In genomic region chr16:45796815-45797214, GRCm38 (mm10) we compare ENCODE assay signal across 10 mouse cellular contexts. TPM values are rescaled to one million over a fixed set of nuclear protein-coding genes. Genes with fewer than 3 reads are reported as not detected.
DNase-seq lines count a peak whose midpoint lies in the region; ATAC-seq and TF ChIP-seq lines count a peak whose summit lies in the region.
"Had no signal": no experiment of that assay in that cellular context is flagged by ENCODE, and none has a peak within 500 bp of the region (broad histone marks: within the 10 kb centered on the region; RNA-seq: fewer than 3 reads in every experiment).

No protein-coding gene starts in this region.

- DNase-seq in hindbrain, postnatal 0 days (ENCODE audit: low spot score) = peak; percentile 61
- DNase-seq in hindbrain, embryonic 11.5 days (ENCODE audit: low spot score) = no peak
- peak; percentile 23 for DNase-seq in embryo, embryonic 11 days
- DNase-seq in gastrocnemius, postnatal 10 days = peak; percentile 62
- DNase-seq in adrenal gland, adult 8-10 months = no peak
- no peak for DNase-seq in urinary bladder, postnatal 36 days (ENCODE audit: low spot score in 2 of 2)
- DNase-seq in cerebellum, adult 2 months = no peak
- DNase-seq: cerebellum, adult 11 months had no signal

- no peaks in the 10 kb centered on the region for H3K36me3 ChIP-seq in hindbrain, postnatal 0 days (ENCODE audit: insufficient read depth, low read length)
- peaks cover 2% of the 10 kb centered on the region; the same call in 1 of the 2 replicates for H3K36me3 ChIP-seq in hindbrain, embryonic 11.5 days (ENCODE audit: control insufficient read depth, insufficient read depth, low read length)
- H3K36me3 ChIP-seq in kidney, embryonic 15.5 days = peaks cover 91% of the 10 kb centered on the region

- TF ChIP-seq CTCF in hindbrain, postnatal 0 days (IDR thresholded peaks at IDR 0.05; ENCODE audit: low read depth) = no peak
- no peak for TF ChIP-seq CTCF in cerebellum, adult 2 months (IDR thresholded peaks at IDR 0.05; ENCODE audit: borderline replicate concordance, insufficient read depth, low read depth, low read length)

- no peak overlapping the region for H3K4me2 ChIP-seq in hindbrain, postnatal 0 days (ENCODE audit: low read depth, low read length)
- no peak overlapping the region for H3K4me2 ChIP-seq in hindbrain, embryonic 11.5 days (replicated peaks; ENCODE audit: low read depth, low read length)
- H3K4me2 ChIP-seq in kidney, embryonic 15.5 days = no peak overlapping the region

- TF ChIP-seq POLR2A in cerebellum, adult 2 months (IDR thresholded peaks at IDR 0.05; ENCODE audit: borderline replicate concordance, insufficient read depth, low read length) = no peak

- no peaks in the 10 kb centered on the region for H3K4me1 ChIP-seq in hindbrain, postnatal 0 days (ENCODE audit: insufficient read depth, low read length)
- H3K4me1 ChIP-seq in hindbrain, embryonic 11.5 days (replicated peaks; ENCODE audit: control insufficient read depth, insufficient read depth, low read length) = no peaks in the 10 kb centered on the region
- 0 out of 2 replicates have a peak, but pooled peaks cover 8% of the 10 kb centered on the region for H3K4me1 ChIP-seq in kidney, embryonic 15.5 days
- H3K4me1 ChIP-seq in cerebellum, adult 2 months (ENCODE audit: control insufficient read depth, insufficient read depth, low read length) = no peaks in the 10 kb centered on the region

- no peaks in the 10 kb centered on the region for H3K9me3 ChIP-seq in hindbrain, postnatal 0 days (ENCODE audit: low read length)
- H3K9me3 ChIP-seq in hindbrain, embryonic 11.5 days (ENCODE audit: control insufficient read depth, low read length) = no peaks in the 10 kb centered on the region
- no peaks in the 10 kb centered on the region for H3K9me3 ChIP-seq in kidney, embryonic 15.5 days (replicated peaks)

- H3K9ac ChIP-seq in hindbrain, postnatal 0 days (replicated peaks; ENCODE audit: low read length) = no peak overlapping the region
- no peak overlapping the region for H3K9ac ChIP-seq in hindbrain, embryonic 11.5 days (ENCODE audit: low read depth, low read length)
- no peak overlapping the region for H3K9ac ChIP-seq in kidney, embryonic 15.5 days

- no peaks in the 10 kb centered on the region for H3K27me3 ChIP-seq in hindbrain, postnatal 0 days (ENCODE audit: insufficient read depth, low read length)
- no peaks in the 10 kb centered on the region for H3K27me3 ChIP-seq in hindbrain, embryonic 11.5 days (ENCODE audit: control insufficient read depth, insufficient read depth, low read length)
- no peaks in the 10 kb centered on the region for H3K27me3 ChIP-seq in kidney, embryonic 15.5 days
- no peaks in the 10 kb centered on the region for H3K27me3 ChIP-seq in cerebellum, adult 2 months (ENCODE audit: control insufficient read depth, insufficient read depth, low read length)

- no peak overlapping the region for H3K27ac ChIP-seq in hindbrain, postnatal 0 days
- H3K27ac ChIP-seq in hindbrain, embryonic 11.5 days (ENCODE audit: low read depth, low read length) = no peak overlapping the region
- H3K27ac ChIP-seq in kidney, embryonic 15.5 days = peak overlapping the region; percentile 25; the same call in 1 of the 2 replicates
- H3K27ac ChIP-seq in cerebellum, adult 2 months (ENCODE audit: insufficient read depth, low read length) = no peak overlapping the region

- H3K4me3 ChIP-seq in hindbrain, postnatal 0 days (ENCODE audit: low read length) = no peak overlapping the region
- no peak overlapping the region for H3K4me3 ChIP-seq in hindbrain, embryonic 11.5 days (ENCODE audit: low read depth, low read length)
- no peak overlapping the region for H3K4me3 ChIP-seq in kidney, embryonic 15.5 days (replicated peaks)
- no peak overlapping the region for H3K4me3 ChIP-seq in cerebellum, adult 2 months (replicated peaks; ENCODE audit: insufficient read depth, low read depth, low read length)

- ATAC-seq in hindbrain, postnatal 0 days = peak; percentile 85
- ATAC-seq in hindbrain, embryonic 11.5 days (ENCODE audit: low FRiP score) = no peak
- ATAC-seq in kidney, embryonic 15.5 days (replicated peaks; ENCODE audit: low FRiP score) = peak; percentile 92
- ATAC-seq: activated CD4-positive, CD25-positive, alpha-beta regulatory T cell, adult 4 months had no signal

- 62% methylated on average over 2 of the region's 2 CpGs for WGBS in hindbrain, postnatal 0 days
- 69% methylated on average over 2 of the region's 2 CpGs for WGBS in hindbrain, embryonic 11.5 days
- 31% methylated on average over 2 of the region's 2 CpGs for WGBS in kidney, embryonic 15.5 days
- 13% methylated on average over 2 of the region's 2 CpGs for WGBS in cerebellum, adult 2 months

RNA-seq across cellular contexts. Expression of gene Abhd10, which starts 54.1 kb away (rescaled TPM):
- 19.0 and 21.7 TPM in 2 replicates for total RNA-seq in hindbrain, postnatal 0 days (2014; rRNA removed)
- polyA plus RNA-seq in hindbrain, postnatal 0 days (2015; fragmentation: Nextera tagmentation; extraction: Ambion mirVana) = 34.4 and 36.2 TPM in 2 replicates
- 44.5 and 46.2 TPM in 2 replicates for polyA plus RNA-seq in hindbrain, embryonic 11.5 days (2014; fragmentation: Nextera tagmentation; extraction: Ambion mirVana)
- total RNA-seq in gastrocnemius, postnatal 10 days (2021) = 10 to 100 TPM; 10.3 to 10.7 TPM
- polyA plus RNA-seq in kidney, embryonic 15.5 days (2015; fragmentation: Nextera tagmentation; extraction: Ambion mirVana) = 36.9 and 39.3 TPM in 2 replicates
- total RNA-seq in adrenal gland, adult 8-10 months (2022) = 10 to 100 TPM; 25.4 to 38.1 (median 27.0) TPM
- polyA plus RNA-seq in cerebellum, adult 2 months (2012; rRNA removed) = 37.3 and 41.0 TPM in 2 replicates

Comparison
In these comparisons a context has a peak if more than half of its experiments do, and no peak if none do; other contexts are left out.
1. DNase-seq: peak in hindbrain, postnatal 0 days (single experiment), embryo, embryonic 11 days (single experiment) and gastrocnemius, postnatal 10 days (single experiment); none in hindbrain, embryonic 11.5 days (single experiment), adrenal gland, adult 8-10 months (single experiment), urinary bladder, postnatal 36 days (0 of 2) and cerebellum, adult 2 months (0 of 2).